Mouse (Mus musculus) adrenal gland, adult 2 months (tissue): Measurements from ENCODE around the gene Rad51b. TPM values are rescaled to one million over a fixed set of nuclear protein-coding genes. Genes with fewer than 3 reads are reported as not detected.

Experiments used
- polyA plus RNA-seq: library from polyadenylated mRNA; depleted of rRNA; stranded (reverse); fragments of >200 nt; gene quantifications from 2 replicates; pipeline ENCODE4 v1.2.3, GENCODE M21; 2012; rRNA removed
- total RNA-seq, 2 experiments: library from RNA; stranded (reverse); gene quantifications; 2 replicates each; pipeline ENCODE4 v1.2.3; 2021

The Rad51b gene
- total and polyA plus RNA-seq, 3 experiments: 0.08 to 0.49 (median 0.45) TPM

Other genes starting within 250 kb of the Rad51b start
- 10 to 100 TPM; 10.5 to 12.6 TPM for gene Pigh, start 207.6 kb upstream of the Rad51b start, total RNA-seq
- 16.7 and 17.5 TPM in 2 replicates for gene Pigh, start 207.6 kb upstream of the Rad51b start, polyA plus RNA-seq
- gene Arg2, start 166.5 kb upstream of the Rad51b start, total RNA-seq: under 1 TPM; 0.26 to 0.41 TPM
- gene Arg2, start 166.5 kb upstream of the Rad51b start, polyA plus RNA-seq: not detected in 2 replicates
- gene Vti1b, start 124.6 kb upstream of the Rad51b start, total RNA-seq: 100 to 1,000 TPM; 103 to 147 TPM
- 33.7 and 36.9 TPM in 2 replicates for gene Vti1b, start 124.6 kb upstream of the Rad51b start, polyA plus RNA-seq
- gene Rdh11, start 105.0 kb upstream of the Rad51b start, total RNA-seq: 10 to 100 TPM; 17.0 to 28.3 TPM
- gene Rdh11, start 105.0 kb upstream of the Rad51b start, polyA plus RNA-seq: 6.5 and 7.0 TPM in 2 replicates
- under 1 TPM; 0.66 to 0.86 TPM for gene Rdh12, start 88.4 kb upstream of the Rad51b start, total RNA-seq
- gene Rdh12, start 88.4 kb upstream of the Rad51b start, polyA plus RNA-seq: 0.09 and 0.12 TPM in 2 replicates
- 10 to 100 TPM; 19.7 to 23.0 TPM for gene Zfyve26, start 978 bp upstream of the Rad51b start, total RNA-seq
- 10.5 and 11.2 TPM in 2 replicates for gene Zfyve26, start 978 bp upstream of the Rad51b start, polyA plus RNA-seq